Mouse (Mus musculus) midbrain, postnatal 0 days (tissue): ENCODE data around the gene Rps6ka2. TPM values are rescaled to one million over a fixed set of nuclear protein-coding genes. Genes with fewer than 3 reads are reported as not detected.

Experiments used
- ATAC-seq: fragments of 200-750 bp; cut with Nextera tagmentation; 2 replicates; pipeline ENCODE4 v1.8.0; 2017; ENCODE audit warnings: moderate number of reproducible peaks, mild to moderate bottlenecking, moderate TSS enrichment, moderate library complexity; ENCODE audit not compliant: low FRiP score
- DNase-seq: peaks from one replicate; pipeline ENCODE4 v3.0.0-alpha.2; 2015; ENCODE audit warnings: low spot score
- H3K27ac ChIP-seq: fragments of 300-500 bp; sonication (generic); 2 replicates; pipeline ENCODE4 v1.5.1; 2014; ENCODE audit warnings: low read depth, mild to moderate bottlenecking, low read length, mixed read lengths
- H3K27me3 ChIP-seq: fragments of 300-500 bp; sonication (generic); 2 replicates; pipeline ENCODE4 v1.6.1; 2014; ENCODE audit warnings: low read length, control low read depth, mixed read lengths; ENCODE audit not compliant: insufficient read depth
- H3K36me3 ChIP-seq: fragments of 300-500 bp; sonication (generic); 2 replicates; pipeline ENCODE4 v1.6.1; 2014; ENCODE audit warnings: low read length, control low read depth, mixed read lengths; ENCODE audit not compliant: insufficient read depth
- H3K4me1 ChIP-seq: fragments of 300-500 bp; sonication (generic); 2 replicates; pipeline ENCODE4 v1.6.1; 2014; ENCODE audit warnings: mild to moderate bottlenecking, control low read depth, antibody characterized with exemption, low read length, mixed read lengths; ENCODE audit not compliant: insufficient read depth
- H3K4me2 ChIP-seq: fragments of 300-500 bp; sonication (generic); 2 replicates; pipeline ENCODE4 v1.6.1; 2014; ENCODE audit warnings: low read depth, mild to moderate bottlenecking, low read length, mixed read lengths; ENCODE audit not compliant: poor library complexity, severe bottlenecking
- H3K4me3 ChIP-seq: fragments of 300-500 bp; sonication (generic); 2 replicates; pipeline ENCODE4 v1.5.1; 2014; ENCODE audit warnings: low read depth, mild to moderate bottlenecking, low read length, moderate library complexity
- H3K9ac ChIP-seq: fragments of 300-500 bp; sonication (generic); replicated peaks from 2 replicates; pipeline ENCODE4 v1.6.1; 2014; ENCODE audit warnings: mild to moderate bottlenecking, low read length, moderate library complexity, mixed read lengths; ENCODE audit not compliant: poor library complexity, severe bottlenecking
- H3K9me3 ChIP-seq: fragments of 300-500 bp; sonication (generic); 2 replicates; pipeline ENCODE4 v1.6.1; 2016; ENCODE audit warnings: low read length, control low read depth
- CTCF ChIP-seq: IDR thresholded peaks from 2 replicates; pipeline ENCODE4 v1.5.1; 2016; ENCODE audit warnings: antibody characterized with exemption, mild to moderate bottlenecking
- WGBS: fragments of 180-500 bp; shearing (Covaris S2); extraction: QIAGEN DNeasy Blood & Tissue Kit; methylation state at CpG from one replicate; pipeline ENCODE4 v1.1.7; 2014; 5-methylcytosine and 5-hydroxymethylcytosine counted together
- polyA plus RNA-seq: library from polyadenylated mRNA; unstranded; fragments of >200 nt; fragmentation: Nextera tagmentation; extraction: Ambion mirVana; gene quantifications from 2 replicates; pipeline ENCODE4 v1.2.1, GENCODE M21; 2015
- total RNA-seq: library from RNA; depleted of rRNA; stranded (reverse); fragments of >200 nt; gene quantifications from 2 replicates; pipeline ENCODE4 v1.2.3, GENCODE M21; 2014

The Rps6ka2 gene
- total and polyA plus RNA-seq, 2 experiments from 2014 or later: 16.8 to 34.2 TPM

GRCm38 (mm10) chr17:7211893-7212292 lies 42.0 kb downstream of the Rps6ka2 start:
- DNase-seq (no peak), ATAC-seq (no peak)
- H3K36me3 ChIP-seq: no peaks in the 10 kb centered on the region
- no peak overlapping the region for H3K4me2 ChIP-seq
- peaks cover 2% of the 10 kb centered on the region; the same call in 1 of the 2 replicates for H3K4me1 ChIP-seq
- no peak overlapping the region for H3K27ac ChIP-seq
- H3K9me3 ChIP-seq: no peaks in the 10 kb centered on the region
- H3K9ac ChIP-seq: no peak overlapping the region
- H3K27me3 ChIP-seq: no peaks in the 10 kb centered on the region
- WGBS: 78% methylated on average over 4 of the region's 4 CpGs
- no peak overlapping the region for H3K4me3 ChIP-seq
- no peak for TF ChIP-seq CTCF

- ATAC-seq (no peak), DNase-seq (no peak)
- no peak overlapping the region for H3K9ac ChIP-seq
- H3K4me1 ChIP-seq: no peaks in the 10 kb centered on the region; the same call in 1 of the 2 replicates
- TF ChIP-seq CTCF: no peak
- H3K27me3 ChIP-seq: no peaks in the 10 kb centered on the region
- H3K4me2 ChIP-seq: no peak overlapping the region
- H3K4me3 ChIP-seq: no peak overlapping the region
- no peaks in the 10 kb centered on the region for H3K36me3 ChIP-seq
- H3K9me3 ChIP-seq: no peaks in the 10 kb centered on the region
- WGBS: 90% methylated on average over 2 of the region's 2 CpGs
- H3K27ac ChIP-seq: no peak overlapping the region
Observed at GRCm38 (mm10) chr17:7213214-7213613, 43.3 kb downstream of the Rps6ka2 start.

GRCm38 (mm10) chr17:7214061-7214460 lies 44.1 kb downstream of the Rps6ka2 start:
- TF ChIP-seq CTCF: no peak
- Histone ChIP-seq H3K27me3 (no peaks in the 10 kb centered on the region), H3K4me3 (no peak overlapping the region), H3K9me3 (no peaks in the 10 kb centered on the region), H3K4me1 (peaks cover 2% of the 10 kb centered on the region; the same call in 1 of the 2 replicates), H3K27ac (no peak overlapping the region), H3K4me2 (no peak overlapping the region), H3K36me3 (no peaks in the 10 kb centered on the region), H3K9ac (no peak overlapping the region)
- 86% methylated on average over 3 of the region's 3 CpGs for WGBS
- no peak for ATAC-seq
- DNase-seq: no peak

GRCm38 (mm10) chr17:7217791-7218329 lies 47.9 kb downstream of the Rps6ka2 start:
- H3K9ac ChIP-seq: no peak overlapping the region
- peak; percentile 43 for DNase-seq
- no peaks in the 10 kb centered on the region for H3K36me3 ChIP-seq
- H3K9me3 ChIP-seq: no peaks in the 10 kb centered on the region
- peaks cover 5% of the 10 kb centered on the region; the same call in 1 of the 2 replicates for H3K4me1 ChIP-seq
- no peak overlapping the region for H3K4me3 ChIP-seq
- WGBS: 56% methylated on average over 11 of the region's 11 CpGs
- ATAC-seq: no peak
- H3K4me2 ChIP-seq: no peak overlapping the region
- H3K27ac ChIP-seq: no peak overlapping the region
- no peaks in the 10 kb centered on the region for H3K27me3 ChIP-seq
- TF ChIP-seq CTCF: 0 out of 2 replicates have a peak, but pooled peaks have one; percentile 11

DNA sequence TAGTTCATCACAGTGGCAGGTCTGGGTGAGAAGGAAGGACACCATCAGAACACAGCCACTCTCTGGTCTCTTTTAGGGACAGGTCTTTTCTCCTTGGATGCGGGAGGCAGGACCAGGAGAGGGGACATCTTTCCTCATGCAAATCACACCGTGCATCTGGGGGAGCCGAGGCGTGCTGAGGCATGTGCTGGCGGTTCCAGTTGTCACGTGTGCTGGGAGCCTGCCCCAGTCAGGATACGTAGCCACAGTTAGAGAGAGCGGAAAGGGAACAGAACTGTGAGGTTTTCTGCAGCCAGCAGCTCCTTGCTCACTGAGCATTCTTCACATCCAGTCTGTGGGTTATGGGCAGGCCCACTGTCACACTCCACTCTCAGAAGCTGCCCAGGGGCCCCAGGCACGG lies 48.5 kb downstream of the Rps6ka2 start:
- Histone ChIP-seq H3K27ac (peak overlapping the region; percentile 26; the same call in 1 of the 2 replicates), H3K9me3 (no peaks in the 10 kb centered on the region), H3K9ac (no peak overlapping the region), H3K4me1 (peaks cover 5% of the 10 kb centered on the region; the same call in 1 of the 2 replicates), H3K36me3 (no peaks in the 10 kb centered on the region), H3K4me2 (no peak overlapping the region), H3K4me3 (no peak overlapping the region), H3K27me3 (no peaks in the 10 kb centered on the region)
- 84% methylated on average over 9 of the region's 9 CpGs for WGBS
- DNase-seq (no peak), ATAC-seq (no peak)
- TF ChIP-seq CTCF: no peak

GRCm38 (mm10) chr17:7219044-7219718 lies 49.3 kb downstream of the Rps6ka2 start:
- no peaks in the 10 kb centered on the region for H3K9me3 ChIP-seq
- no peak for TF ChIP-seq CTCF
- ATAC-seq (no peak), DNase-seq (peak; percentile 67)
- no peak overlapping the region for H3K4me3 ChIP-seq
- peaks cover 5% of the 10 kb centered on the region; the same call in 1 of the 2 replicates for H3K4me1 ChIP-seq
- H3K27ac ChIP-seq: no peak overlapping the region
- H3K4me2 ChIP-seq: no peak overlapping the region
- H3K36me3 ChIP-seq: no peaks in the 10 kb centered on the region
- no peaks in the 10 kb centered on the region for H3K27me3 ChIP-seq
- 43% methylated on average over 11 of the region's 11 CpGs for WGBS
- no peak overlapping the region for H3K9ac ChIP-seq
